Mouse (Mus musculus) monocyte, adult 5-6 weeks (primary cell): ENCODE data around the gene Banp. TPM values are rescaled to one million over a fixed set of nuclear protein-coding genes. Genes with fewer than 3 reads are reported as not detected.

Experiments used
- ATAC-seq: fragments of 153-309, 156-312 bp; replicated peaks from 2 replicates; pipeline ENCODE4 v1.8.0; 2017; ENCODE audit warnings: mild to moderate bottlenecking; ENCODE audit not compliant: low TSS enrichment, insufficient number of reproducible peaks, severe bottlenecking, poor library complexity, low FRiP score
- total RNA-seq: library from RNA; stranded (forward); fragments of 200-1000, 200-491, 200-594 nt; gene quantifications from 3 replicates; pipeline ENCODE4 v1.2.3, GENCODE M21; 2017

Banp gene
- total RNA-seq, 1 experiment from 2014 or later, result 23.5 TPM

- no peak for ATAC-seq
Measured at GRCm38 (mm10) chr8:122001339-122002115, 52.0 kb downstream of the Banp start.

DNA sequence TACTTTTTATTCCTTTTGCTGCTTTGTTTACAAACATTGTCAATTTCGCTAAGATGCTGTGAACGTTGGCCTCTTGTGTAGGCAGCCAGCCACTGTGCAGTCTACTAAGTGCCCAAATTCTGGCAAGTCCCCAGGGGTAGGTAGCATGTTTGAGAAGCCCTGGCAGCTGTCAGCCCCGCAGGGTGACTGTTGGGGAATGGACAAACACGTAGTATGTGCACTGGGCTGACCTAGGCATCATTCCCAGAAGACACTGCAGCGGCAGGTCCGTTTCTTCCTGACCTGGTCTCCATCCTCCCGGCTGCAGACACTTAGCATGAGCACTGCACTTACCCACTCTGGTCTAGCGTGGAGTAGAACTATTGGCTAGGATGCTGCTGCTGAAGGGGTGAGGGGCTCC is 54.1 kb downstream of the Banp start:
- ATAC-seq, result no peak

DNA sequence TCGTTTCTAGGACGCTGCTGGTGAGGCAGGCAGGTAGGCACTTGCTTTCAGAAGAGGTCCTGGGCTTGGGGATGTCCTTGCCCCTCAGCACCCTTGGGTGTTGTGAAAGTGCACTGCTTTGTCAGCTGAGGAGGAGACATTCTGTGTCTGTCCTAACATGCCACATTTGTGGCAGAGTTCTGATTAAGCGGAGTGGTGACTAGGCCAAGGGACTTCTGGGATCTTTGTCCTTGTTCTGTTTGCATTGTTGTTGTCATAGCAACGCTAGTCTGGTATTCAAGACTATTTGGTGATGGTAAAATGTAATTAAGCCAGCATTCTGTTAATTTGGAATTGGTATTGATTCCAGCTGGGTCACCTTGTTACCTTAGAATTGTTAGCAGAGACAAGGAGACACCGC is 54.6 kb downstream of the Banp start:
- ATAC-seq, result no peak

GRCm38 (mm10) chr8:122005422-122006204 is 56.1 kb downstream of the Banp start:
- no peak for ATAC-seq

DNA sequence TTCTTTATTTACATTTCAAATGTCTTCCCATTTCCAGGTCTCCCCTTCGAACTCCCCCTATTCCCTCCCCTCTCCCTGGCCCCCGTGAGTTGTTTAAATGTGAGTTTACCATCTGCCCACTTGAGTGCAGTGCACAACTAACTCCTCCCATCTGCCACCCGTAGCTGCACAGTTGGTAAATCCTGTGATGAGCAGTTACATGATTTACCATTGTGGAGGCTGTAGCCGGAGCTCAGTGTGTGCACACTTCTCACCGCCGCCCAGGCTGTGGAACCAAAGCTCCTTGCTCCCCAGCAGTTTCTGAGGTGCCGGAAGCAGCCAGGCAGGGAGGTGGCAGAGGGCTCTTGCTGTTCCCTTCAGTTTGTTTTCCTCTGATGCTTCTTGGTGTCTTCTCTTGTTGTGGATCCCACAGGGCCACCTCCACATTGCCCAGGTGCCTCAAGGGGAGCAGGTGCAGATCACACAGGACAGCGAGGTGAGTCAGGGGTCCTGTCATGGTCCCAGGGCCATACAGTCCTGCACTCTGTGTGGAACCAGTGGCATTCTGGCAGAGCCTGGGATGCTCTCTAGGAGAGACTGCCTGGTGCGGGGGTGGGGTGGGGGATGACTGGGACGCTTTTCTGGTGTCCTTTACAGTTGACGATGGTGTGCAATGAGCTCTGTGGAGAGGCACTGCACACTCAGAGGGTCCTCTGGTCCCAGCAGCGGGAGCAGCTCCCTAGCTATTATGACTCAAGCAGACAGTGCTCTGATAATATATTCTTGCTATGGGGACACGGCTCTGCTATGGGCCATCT is 57.3 kb downstream of the Banp start:
- ATAC-seq, result no peak

DNA sequence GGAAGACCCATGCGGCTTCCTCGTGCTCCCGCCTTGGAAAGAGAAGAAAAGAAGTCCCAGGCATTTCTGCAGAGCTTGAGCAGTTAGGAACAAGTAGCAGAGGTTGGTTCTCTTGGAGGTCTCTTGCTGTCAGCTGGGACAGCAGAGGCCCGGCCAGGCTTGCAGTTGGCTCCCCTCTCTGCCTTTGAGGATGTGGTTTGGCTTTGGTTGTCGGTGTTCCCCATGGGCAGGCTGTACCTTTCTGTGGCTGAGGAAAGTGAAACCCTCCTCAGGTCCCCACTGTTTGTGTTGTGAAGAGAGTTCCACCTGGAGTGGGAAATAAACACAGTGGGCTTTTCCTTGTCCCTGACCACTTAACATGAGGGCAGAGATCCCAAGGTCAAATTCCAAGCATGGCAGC is 58.8 kb downstream of the Banp start:
- ATAC-seq, result no peak

- ATAC-seq, result no peak
Measured at GRCm38 (mm10) chr8:122010638-122011037, 61.1 kb downstream of the Banp start.

DNA sequence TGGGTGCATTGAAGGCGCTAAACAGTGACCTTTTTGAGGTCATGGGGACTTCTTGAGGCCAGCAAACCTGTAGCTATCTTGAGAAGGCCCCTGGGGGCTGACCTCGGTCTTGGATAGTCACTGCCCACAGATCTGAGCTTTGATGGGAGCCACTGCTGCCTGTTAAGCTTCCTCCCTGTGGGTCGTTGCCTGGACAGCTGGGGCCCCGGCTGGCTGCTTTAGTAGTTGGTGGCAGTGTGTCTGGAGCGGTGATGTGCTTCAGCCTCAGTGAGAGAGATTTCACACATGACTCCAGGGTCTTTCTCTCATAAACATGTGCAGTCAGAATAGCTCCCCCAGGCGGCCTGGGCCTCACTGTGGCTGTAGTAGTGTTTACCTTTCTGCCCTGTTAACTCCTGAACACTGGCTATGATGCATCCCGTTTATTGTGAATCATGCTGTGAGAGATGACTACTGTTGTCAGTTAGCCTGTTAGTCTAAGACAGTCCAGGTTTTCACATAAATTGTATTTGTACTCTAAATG is 61.6 kb downstream of the Banp start:
- no peak for ATAC-seq

DNA sequence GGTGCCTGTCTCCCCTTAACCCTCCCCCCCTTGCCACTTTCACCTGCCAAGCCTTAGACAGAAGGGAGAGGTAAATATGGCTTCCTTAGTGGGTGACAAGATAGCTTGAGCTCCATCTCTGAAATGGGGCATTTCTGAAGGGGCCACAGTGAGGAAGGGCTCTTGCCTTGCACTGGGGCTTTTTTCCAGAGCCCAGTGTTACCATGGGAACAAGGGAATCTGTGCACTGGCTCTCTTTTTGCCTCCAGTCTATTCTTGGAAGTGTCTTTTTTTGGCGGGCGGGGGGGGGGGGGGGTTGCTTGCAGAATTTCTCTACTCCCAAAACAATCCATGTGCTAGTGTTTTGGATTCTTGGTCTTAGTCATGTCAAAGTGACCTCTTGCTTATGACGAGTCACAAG is 65.1 kb downstream of the Banp start:
- ATAC-seq, result no peak

DNA sequence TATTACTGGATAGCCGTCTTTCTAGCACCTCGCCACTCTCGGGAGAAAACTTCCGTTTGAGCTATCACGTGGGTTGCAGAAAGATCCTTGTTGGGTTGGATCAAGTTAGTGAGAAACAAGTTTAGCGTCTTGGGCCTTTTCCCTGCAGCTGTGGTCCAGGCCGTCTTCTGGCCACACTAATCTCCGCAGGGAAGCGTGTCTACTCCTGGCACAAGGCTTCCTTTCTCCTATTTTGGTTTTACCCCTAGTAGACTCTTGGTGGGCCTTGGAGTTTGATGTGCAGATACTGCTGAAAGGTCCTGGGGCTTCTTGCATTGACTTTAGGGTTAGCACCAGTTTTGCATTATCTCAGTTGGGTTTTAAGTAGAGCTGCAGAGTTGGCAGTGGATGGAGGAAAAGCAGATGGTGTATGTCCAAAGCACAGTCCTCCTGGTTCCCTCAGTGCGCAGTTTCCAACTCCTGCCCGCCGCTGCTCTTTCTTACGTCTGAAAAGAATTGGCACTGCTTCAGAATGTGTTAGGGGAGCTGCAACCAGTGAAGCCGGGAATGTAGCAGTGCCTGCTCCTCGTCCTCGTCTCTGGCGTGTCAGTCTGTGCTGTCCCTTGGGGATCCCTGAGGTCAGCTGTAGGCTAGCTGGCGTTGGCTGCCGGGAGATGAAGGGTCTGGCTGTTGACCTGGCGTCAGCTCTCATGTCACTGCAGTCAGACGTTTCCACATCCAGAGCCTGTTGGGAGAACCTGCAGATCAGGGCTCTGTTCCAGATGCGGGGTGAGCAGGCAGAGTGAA is 68.7 kb downstream of the Banp start:
- no peak for ATAC-seq

GRCm38 (mm10) chr8:122019162-122019561 is 69.6 kb downstream of the Banp start:
- no peak for ATAC-seq

DNA sequence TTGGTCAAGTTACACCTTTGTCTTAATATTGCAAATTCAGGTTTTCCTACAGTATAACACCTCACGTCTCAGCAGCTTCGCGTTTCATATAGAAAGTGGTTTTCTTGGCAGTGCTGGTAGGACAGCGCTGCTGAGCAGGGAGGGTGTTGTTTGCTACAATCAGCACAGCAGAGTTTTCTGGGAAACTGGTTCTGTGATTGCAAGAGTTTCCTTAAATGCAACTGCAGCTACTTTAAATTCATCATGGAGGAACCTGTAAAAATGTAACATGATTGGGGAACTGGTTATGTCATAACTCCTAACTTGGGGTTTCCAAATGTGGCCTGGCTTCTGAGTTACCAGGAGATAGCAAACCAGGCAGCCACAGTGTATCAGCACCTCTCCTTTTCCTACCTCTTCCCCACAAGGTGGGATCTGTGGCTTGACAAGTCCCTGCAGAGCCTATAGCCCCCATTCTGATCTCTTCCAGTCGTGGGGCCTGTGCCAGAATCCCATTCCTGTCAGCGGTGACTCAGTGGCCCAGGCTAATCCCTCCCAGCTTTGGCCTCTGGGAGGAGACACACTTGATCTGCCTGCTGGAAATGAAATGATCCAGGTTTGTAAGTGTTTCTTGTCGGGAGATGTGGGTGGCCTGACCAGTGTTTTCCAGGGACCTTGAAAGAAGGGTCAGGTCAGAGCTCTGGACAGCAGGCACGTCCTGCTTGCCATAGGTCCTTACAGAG is 70.7 kb downstream of the Banp start:
- ATAC-seq, result no peak

DNA sequence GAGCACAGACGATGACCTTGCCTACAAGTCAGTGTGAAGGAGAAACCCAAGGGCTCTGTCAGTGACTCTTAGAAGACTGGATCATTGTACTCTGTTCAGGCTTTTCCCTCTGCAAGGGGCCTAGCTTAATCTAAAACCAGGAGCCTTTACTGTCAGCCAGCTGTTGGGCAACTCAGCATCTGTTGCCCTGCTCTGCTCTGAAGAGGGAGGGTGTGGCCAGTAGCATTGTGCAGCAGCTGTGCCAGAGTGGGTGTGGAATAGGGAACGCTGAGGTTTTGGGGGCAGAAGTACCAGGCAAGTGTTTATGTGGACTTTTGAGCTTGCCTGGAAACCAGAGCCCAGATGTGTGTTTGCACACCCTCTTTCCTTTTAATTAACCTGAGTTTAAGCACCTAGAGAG is 72.2 kb downstream of the Banp start:
- ATAC-seq, result no peak

GRCm38 (mm10) chr8:122022274-122022673 is 72.7 kb downstream of the Banp start:
- ATAC-seq, result no peak

DNA sequence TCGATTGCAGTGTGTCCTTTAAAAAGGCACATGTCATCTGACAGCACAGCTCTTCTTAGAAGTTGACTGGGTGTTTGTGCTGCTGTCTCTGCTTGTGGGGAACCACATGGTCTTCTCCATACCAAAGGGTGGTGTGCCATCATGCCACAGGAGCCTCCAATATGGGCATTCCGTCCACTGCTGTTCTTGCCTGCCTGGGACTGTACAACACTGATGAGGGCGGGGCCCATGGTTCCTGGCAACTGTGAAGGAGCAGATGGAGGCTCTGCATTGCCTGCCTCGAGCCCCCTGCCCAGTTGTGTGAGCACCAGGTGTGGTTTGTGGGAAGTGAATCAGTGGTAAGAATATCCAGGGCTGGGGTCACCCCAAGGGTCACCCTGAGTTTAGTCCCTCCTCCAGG is 73.2 kb downstream of the Banp start:
- no peak for ATAC-seq

GRCm38 (mm10) chr8:122025546-122025945 is 76.0 kb downstream of the Banp start:
- ATAC-seq, result no peak

DNA sequence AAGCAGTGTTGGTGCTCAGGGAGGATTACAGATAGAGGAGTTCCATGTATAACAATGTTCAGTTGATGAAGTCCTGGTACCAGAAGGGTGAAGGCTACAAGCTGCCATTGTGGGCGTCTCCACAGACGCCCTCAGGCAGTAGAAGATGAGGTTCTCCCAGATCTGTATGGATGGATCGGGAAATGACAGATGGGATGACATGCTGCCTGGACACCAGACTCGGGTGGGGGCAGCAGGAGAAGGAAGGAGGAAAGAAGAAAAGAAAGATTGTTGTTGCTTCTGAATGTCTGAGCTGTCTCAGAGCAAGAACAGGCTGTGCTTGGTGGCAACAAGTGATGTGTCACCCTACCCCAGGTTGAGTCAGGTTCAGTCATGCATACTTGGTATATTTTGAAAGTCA is 78.6 kb downstream of the Banp start:
- ATAC-seq, result no peak

- no peak for ATAC-seq
Measured at GRCm38 (mm10) chr8:122030965-122031364, 81.4 kb downstream of the Banp start.
